Mouse (Mus musculus) skeletal muscle tissue, postnatal 0 days (tissue): ENCODE measurements around the gene Ffar3. TPM values are rescaled to one million over a fixed set of nuclear protein-coding genes. Genes with fewer than 3 reads are reported as not detected.

Experiments
- polyA plus RNA-seq: library from polyadenylated mRNA; unstranded; fragments of >200 nt; fragmentation: Nextera tagmentation; extraction: Ambion mirVana; gene quantifications from 2 replicates; pipeline ENCODE4 v1.2.1, GENCODE M21; 2015

The Ffar3 gene
- polyA plus RNA-seq: not detected in 2 replicates

DNA sequence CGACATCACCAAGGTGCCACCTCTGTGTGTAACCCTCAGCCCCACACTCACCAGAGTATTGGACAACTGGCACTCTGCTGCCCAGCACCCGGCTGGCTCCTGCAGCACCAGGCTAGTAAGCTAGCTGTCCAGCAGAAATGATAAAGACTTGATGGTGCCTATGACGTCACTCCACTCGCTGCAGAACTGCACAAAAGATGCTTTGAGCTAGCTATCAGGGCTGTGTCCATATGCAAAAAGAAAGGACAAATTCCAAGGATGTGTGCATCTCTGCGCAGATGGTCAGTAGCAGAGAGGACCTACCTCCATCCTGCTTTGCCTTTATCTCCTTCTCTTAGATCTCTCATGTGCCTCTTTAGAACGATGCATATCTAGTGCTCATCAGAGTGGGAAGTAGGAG, at the start of gene Ffar3:
Ffar3 (minus strand) TSS at position 101 of the 400 bp plus-strand sequence.

DNA sequence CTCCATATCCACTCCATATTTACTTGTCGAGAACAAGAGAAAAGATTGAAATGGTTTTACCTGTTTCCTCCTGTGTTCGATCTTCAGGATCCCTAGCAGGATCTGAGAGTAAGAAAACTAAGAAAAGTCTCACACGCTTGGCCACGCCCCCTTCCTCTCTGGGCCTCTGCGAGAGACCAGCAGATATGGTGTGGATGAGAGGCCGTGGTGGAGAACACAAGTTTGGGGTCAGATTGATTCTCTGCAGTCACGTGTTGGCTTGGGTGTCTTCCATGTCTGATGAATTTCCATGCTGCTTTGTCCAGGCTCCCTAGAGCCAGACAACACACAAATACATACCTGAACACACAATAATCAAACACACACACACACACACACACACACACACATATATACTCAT, 24.2 kb upstream of the Ffar3 start, which contains the start of gene Cd22:
Cd22 (minus strand) TSS at position 167 of the 400 bp plus-strand sequence.

DNA sequence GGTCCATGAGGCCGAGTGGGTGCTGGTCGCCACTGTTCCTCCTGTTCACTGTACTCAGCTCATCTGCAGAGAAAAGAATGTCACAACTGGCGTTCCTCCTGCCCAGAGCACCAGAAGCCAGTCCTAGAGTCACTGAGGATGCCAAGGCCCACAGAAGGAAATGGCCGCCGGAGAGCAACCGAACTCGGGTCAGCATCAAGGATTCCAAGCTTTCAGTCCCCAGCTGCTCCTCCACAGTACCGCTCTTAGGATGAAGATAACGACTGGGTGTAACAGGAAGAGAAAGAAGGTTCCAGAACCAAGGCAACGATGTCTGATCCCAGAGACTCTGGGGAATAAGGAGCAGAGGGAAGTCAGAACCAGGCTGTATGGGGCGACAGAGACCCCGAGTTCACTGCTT, 5.5 kb upstream of the Ffar3 start, which contains the start of gene Ffar1:
Ffar1 (minus strand) TSS at position 101 of the 400 bp plus-strand sequence.

DNA sequence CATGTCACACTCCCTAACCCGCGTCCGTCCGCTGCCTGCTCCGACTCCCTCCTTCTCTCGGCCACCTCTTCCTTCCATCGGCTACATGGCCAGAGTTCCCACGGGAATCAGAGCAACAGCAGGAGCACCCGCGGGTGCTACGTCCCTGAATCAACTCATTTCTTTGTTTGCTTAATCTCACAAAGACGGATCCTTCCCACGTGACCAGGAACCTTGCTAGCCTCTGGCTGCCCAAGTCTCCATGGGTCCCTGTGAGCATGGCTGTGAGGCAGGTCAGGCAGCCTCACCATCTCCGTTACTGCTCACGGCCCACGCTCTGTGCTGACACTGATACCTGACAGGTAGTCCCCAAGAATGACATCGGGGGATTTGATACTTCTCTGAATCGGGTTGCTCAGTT, 32.3 kb downstream of the Ffar3 start, which contains the start of gene Ffar2:
Ffar2 (minus strand) TSS at position 101 of the 400 bp plus-strand sequence.

Other genes starting within 250 kb of the Ffar3 start
- gene Upk1a, start 243.3 kb downstream of the Ffar3 start, polyA plus RNA-seq: 0.39 and 0.53 TPM in 2 replicates
- 1,910 and 2,111 TPM in 2 replicates for gene Cox6b1, start 230.0 kb downstream of the Ffar3 start, polyA plus RNA-seq
- gene Etv2, start 220.3 kb downstream of the Ffar3 start, polyA plus RNA-seq: not detected in 2 replicates
- gene Rbm42, start 205.9 kb downstream of the Ffar3 start, polyA plus RNA-seq: 65.4 and 67.4 TPM in 2 replicates
- 7.5 and 9.5 TPM in 2 replicates for gene Haus5, start 191.2 kb downstream of the Ffar3 start, polyA plus RNA-seq
- gene Pmis2, start 184.6 kb downstream of the Ffar3 start, polyA plus RNA-seq: not detected in 2 replicates
- 0.33 TPM in 1 of 2 replicates, not detected in the other for gene 2200002J24Rik, start 157.3 kb downstream of the Ffar3 start, polyA plus RNA-seq
- 0.15 and 0.22 TPM in 2 replicates for gene Atp4a, start 144.0 kb downstream of the Ffar3 start, polyA plus RNA-seq
- 227 and 250 TPM in 2 replicates for gene Tmem147, start 126.6 kb downstream of the Ffar3 start, polyA plus RNA-seq
- gene Gapdhs, start 112.5 kb downstream of the Ffar3 start, polyA plus RNA-seq: 0.21 TPM in 1 of 2 replicates, not detected in the other
- gene Sbsn, start 104.7 kb downstream of the Ffar3 start, polyA plus RNA-seq: 0.45 and 25.6 TPM in 2 replicates
- 0.51 and 65.3 TPM in 2 replicates for gene Dmkn, start 92.4 kb downstream of the Ffar3 start, polyA plus RNA-seq
- 8.3 and 219 TPM in 2 replicates for gene Krtdap, start 68.3 kb downstream of the Ffar3 start, polyA plus RNA-seq
- gene Ffar2, start 32.4 kb downstream of the Ffar3 start, polyA plus RNA-seq: 1.0 and 6.6 TPM in 2 replicates
- gene Ffar1, start 5.4 kb upstream of the Ffar3 start, polyA plus RNA-seq: not detected in 2 replicates
- 0.24 and 0.33 TPM in 2 replicates for gene Cd22, start 24.2 kb upstream of the Ffar3 start, polyA plus RNA-seq
- gene Mag, start 58.7 kb upstream of the Ffar3 start, polyA plus RNA-seq: 2.2 and 2.4 TPM in 2 replicates
- not detected in 2 replicates for gene Hamp2, start 68.5 kb upstream of the Ffar3 start, polyA plus RNA-seq
- gene Hamp, start 87.9 kb upstream of the Ffar3 start, polyA plus RNA-seq: not detected in 2 replicates
- gene Usf2, start 100.6 kb upstream of the Ffar3 start, polyA plus RNA-seq: 13.5 and 15.2 TPM in 2 replicates
- gene Lsr, start 117.3 kb upstream of the Ffar3 start, polyA plus RNA-seq: 0.73 and 1.8 TPM in 2 replicates
- 0.22 TPM in 1 of 2 replicates, not detected in the other for gene Fam187b, start 117.6 kb upstream of the Ffar3 start, polyA plus RNA-seq
- gene Fxyd5, start 186.3 kb upstream of the Ffar3 start, polyA plus RNA-seq: 33.4 and 46.8 TPM in 2 replicates
- gene Fxyd7, start 195.3 kb upstream of the Ffar3 start, polyA plus RNA-seq: 1.5 and 2.8 TPM in 2 replicates
- 981 and 1,160 TPM in 2 replicates for gene Fxyd1, start 201.0 kb upstream of the Ffar3 start, polyA plus RNA-seq
- 1.1 and 1.3 TPM in 2 replicates for gene Lgi4, start 203.2 kb upstream of the Ffar3 start, polyA plus RNA-seq
- gene Fxyd3, start 220.5 kb upstream of the Ffar3 start, polyA plus RNA-seq: 0.87 and 5.7 TPM in 2 replicates